Mouse (Mus musculus): Measurements from ENCODE around the gene Ppp1r14d. TPM values are rescaled to one million over a fixed set of nuclear protein-coding genes. Genes with fewer than 3 reads are reported as not detected.
A peak's percentile ranks its signal among the peaks of the same experiment; 100 is the strongest.

Gene Ppp1r14d
- total and polyA plus RNA-seq, 2 experiments from 2014 or later = not detected

DNA sequence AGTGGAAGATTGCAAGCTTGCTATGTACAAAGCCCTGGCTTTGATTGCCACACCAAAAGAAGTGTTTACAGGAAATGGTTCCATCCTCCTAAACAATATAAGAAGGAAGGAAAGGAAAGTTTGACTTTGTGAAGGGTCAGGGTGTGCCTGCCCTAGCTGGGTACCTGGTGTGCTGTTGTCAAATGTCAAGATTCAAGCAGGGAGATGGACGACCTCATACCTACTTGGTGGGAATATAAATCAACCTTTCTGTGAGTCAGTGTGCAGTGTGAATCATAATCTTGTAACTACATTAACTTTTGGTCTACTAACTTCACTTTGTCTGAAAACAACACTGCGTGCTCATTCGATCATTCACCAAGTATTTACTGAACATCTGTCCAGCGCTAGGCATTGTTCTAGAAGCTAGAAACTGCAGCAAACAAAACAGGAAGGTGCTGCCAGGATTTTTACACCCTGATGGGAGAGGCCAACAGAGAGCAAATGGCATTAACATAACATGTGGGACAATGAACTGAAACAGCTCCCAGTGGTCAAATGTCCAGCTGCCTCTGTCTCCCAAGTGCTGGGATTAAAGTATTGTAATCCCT, 25.7 kb downstream of the Ppp1r14d start:
- Histone ChIP-seq H3K27me3 (ENCODE audit: insufficient read depth, low read length) (no peaks in the 10 kb centered on the region), H3K36me3 (ENCODE audit: insufficient read depth) (no peaks in the 10 kb centered on the region), H3K4me1 (ENCODE audit: insufficient read depth) (no peaks in the 10 kb centered on the region), H3K9me3 (ENCODE audit: low read length) (no peaks in the 10 kb centered on the region), H3K27ac (ENCODE audit: low read depth, low read length) (no peak overlapping the region), H3K9ac (no peak overlapping the region), H3K4me2 (ENCODE audit: low read depth) (no peak overlapping the region), H3K4me3 (ENCODE audit: low read depth, low read length) (no peak overlapping the region)
- no peak for ATAC-seq
- 79% methylated on average over 4 of the region's 4 CpGs for WGBS
- TF ChIP-seq CTCF (IDR thresholded peaks at IDR 0.05; ENCODE audit: low read depth) = no peak
- DNase-seq = no peak

DNA sequence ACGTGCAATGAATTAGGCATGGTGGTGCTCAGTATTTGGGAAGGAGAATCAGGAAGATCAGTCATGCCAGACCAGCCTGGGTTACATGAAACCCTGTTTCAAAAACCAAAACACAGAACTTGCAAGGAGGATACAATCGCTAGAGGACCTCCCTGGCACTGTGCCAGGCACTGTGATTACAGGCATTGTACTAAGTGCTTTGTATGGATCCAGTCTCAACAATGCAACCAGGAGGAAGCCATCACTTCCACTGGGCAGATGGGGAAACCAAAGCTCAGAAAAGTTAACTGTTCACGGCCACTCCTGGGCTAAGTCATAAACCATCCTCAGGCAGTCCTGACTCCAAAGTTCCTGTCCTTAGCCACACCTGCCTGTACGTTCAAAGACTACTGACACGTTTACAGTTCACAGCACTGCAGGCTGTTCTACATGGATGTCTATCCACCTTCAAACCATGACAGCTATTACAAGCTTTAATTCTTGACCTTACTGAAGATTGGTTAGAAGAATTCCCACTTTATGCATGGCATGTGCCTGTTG, 26.7 kb downstream of the Ppp1r14d start:
- no peak for TF ChIP-seq CTCF (IDR thresholded peaks at IDR 0.05; ENCODE audit: low read depth)
- Histone ChIP-seq H3K4me2 (ENCODE audit: low read depth) (no peak overlapping the region), H3K9me3 (ENCODE audit: low read length) (no peaks in the 10 kb centered on the region), H3K27me3 (ENCODE audit: insufficient read depth, low read length) (no peaks in the 10 kb centered on the region), H3K27ac (ENCODE audit: low read depth, low read length) (no peak overlapping the region), H3K9ac (no peak overlapping the region), H3K4me1 (ENCODE audit: insufficient read depth) (no peaks in the 10 kb centered on the region), H3K4me3 (ENCODE audit: low read depth, low read length) (no peak overlapping the region), H3K36me3 (ENCODE audit: insufficient read depth) (no peaks in the 10 kb centered on the region)
- DNase-seq (no peak), ATAC-seq (peak; percentile 14; the same call in 1 of the 2 replicates)
- whole genome bisulfite sequencing = 52% methylated on average over 5 of the region's 5 CpGs

DNA sequence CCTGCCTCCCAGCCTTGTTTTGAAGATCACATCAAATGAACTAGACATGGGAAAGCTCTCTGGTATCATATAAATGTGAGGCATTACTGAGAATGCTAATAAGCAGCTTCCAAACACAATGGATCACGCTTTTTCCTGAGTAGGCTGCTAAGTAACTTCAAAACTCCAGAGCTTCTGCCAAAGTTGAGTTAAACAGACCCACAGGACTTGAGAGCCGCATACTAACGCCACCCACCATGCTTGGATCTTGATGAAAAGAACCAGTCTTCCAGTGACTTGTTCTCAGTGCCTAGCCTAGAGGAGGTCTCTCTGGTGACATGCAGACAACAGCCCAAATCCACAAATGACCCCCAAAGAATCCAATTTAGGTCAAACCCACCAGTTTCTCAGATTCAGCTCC, 30.8 kb downstream of the Ppp1r14d start:
- H3K36me3 ChIP-seq (ENCODE audit: insufficient read depth) = no peaks in the 10 kb centered on the region
- no peak overlapping the region for H3K9ac ChIP-seq
- ATAC-seq (peak; percentile 54; the same call in 1 of the 2 replicates), DNase-seq (no peak)
- no peak for TF ChIP-seq CTCF (IDR thresholded peaks at IDR 0.05; ENCODE audit: low read depth)
- H3K4me3 ChIP-seq (ENCODE audit: low read depth, low read length) = no peak overlapping the region
- H3K4me1 ChIP-seq (ENCODE audit: insufficient read depth) = no peaks in the 10 kb centered on the region
- WGBS = 30% methylated on average over 3 of the region's 3 CpGs
- H3K4me2 ChIP-seq (ENCODE audit: low read depth) = no peak overlapping the region
- no peaks in the 10 kb centered on the region for H3K9me3 ChIP-seq (ENCODE audit: low read length)
- H3K27me3 ChIP-seq (ENCODE audit: insufficient read depth, low read length) = no peaks in the 10 kb centered on the region
- H3K27ac ChIP-seq (ENCODE audit: low read depth, low read length) = no peak overlapping the region

DNA sequence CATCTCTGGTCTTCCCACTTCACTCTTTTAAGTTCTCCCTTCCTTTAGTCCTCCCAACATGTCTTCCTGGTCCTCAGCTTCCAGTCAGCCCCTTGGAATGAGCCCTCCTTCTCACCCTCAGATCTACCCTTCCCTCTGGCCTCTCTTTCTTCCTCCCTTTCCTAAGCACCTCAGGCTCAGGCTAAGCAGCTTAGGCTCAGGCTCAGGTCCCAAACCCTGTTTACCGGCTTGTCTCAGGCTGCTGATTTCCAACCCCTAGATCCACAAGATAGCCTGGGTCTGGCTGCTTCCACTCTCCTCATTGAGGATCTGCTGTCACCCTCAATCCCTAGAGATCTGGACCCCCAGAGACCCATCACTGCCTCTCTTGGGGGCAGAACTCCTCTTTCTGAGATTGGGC, 31.7 kb downstream of the Ppp1r14d start:
- Histone ChIP-seq H3K27me3 (ENCODE audit: insufficient read depth, low read length) (no peaks in the 10 kb centered on the region), H3K4me2 (ENCODE audit: low read depth) (no peak overlapping the region), H3K36me3 (ENCODE audit: insufficient read depth) (no peaks in the 10 kb centered on the region), H3K4me3 (ENCODE audit: low read depth, low read length) (no peak overlapping the region), H3K4me1 (ENCODE audit: insufficient read depth) (no peaks in the 10 kb centered on the region), H3K27ac (ENCODE audit: low read depth, low read length) (no peak overlapping the region), H3K9me3 (ENCODE audit: low read length) (no peaks in the 10 kb centered on the region), H3K9ac (no peak overlapping the region)
- no peak for DNase-seq
- no peak for ATAC-seq
- TF ChIP-seq CTCF (IDR thresholded peaks at IDR 0.05; ENCODE audit: low read depth) = no peak
- 21% methylated on average over 1 of the region's 1 CpGs for WGBS

DNA sequence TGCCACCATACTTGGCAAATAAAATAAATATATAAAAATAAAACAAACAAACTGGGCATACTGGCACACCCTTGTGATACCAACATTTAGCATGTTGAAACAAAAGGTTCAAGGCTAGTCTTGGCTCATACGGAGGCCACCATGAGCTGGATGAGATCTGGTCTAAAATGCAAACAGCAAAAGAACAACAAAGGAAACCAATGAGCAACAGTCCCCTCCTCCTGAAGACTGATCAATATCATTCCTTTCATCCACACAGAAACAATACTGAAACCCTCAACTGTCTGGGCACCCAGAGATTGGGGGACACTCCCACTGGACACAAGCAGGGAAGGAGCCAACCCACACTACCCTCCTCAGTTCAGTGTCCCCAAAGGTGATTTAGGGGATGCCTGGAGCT, 32.2 kb downstream of the Ppp1r14d start:
- DNase-seq (no peak), ATAC-seq (no peak)
- no peak overlapping the region for H3K9ac ChIP-seq
- H3K9me3 ChIP-seq (ENCODE audit: low read length) = no peaks in the 10 kb centered on the region
- H3K36me3 ChIP-seq (ENCODE audit: insufficient read depth) = no peaks in the 10 kb centered on the region
- no peak overlapping the region for H3K27ac ChIP-seq (ENCODE audit: low read depth, low read length)
- H3K4me1 ChIP-seq (ENCODE audit: insufficient read depth) = no peaks in the 10 kb centered on the region
- TF ChIP-seq CTCF (IDR thresholded peaks at IDR 0.05; ENCODE audit: low read depth) = no peak
- H3K27me3 ChIP-seq (ENCODE audit: insufficient read depth, low read length) = no peaks in the 10 kb centered on the region
- H3K4me3 ChIP-seq (ENCODE audit: low read depth, low read length) = no peak overlapping the region
- H3K4me2 ChIP-seq (ENCODE audit: low read depth) = no peak overlapping the region
- WGBS = 82% methylated on average over 1 of the region's 1 CpGs

DNA sequence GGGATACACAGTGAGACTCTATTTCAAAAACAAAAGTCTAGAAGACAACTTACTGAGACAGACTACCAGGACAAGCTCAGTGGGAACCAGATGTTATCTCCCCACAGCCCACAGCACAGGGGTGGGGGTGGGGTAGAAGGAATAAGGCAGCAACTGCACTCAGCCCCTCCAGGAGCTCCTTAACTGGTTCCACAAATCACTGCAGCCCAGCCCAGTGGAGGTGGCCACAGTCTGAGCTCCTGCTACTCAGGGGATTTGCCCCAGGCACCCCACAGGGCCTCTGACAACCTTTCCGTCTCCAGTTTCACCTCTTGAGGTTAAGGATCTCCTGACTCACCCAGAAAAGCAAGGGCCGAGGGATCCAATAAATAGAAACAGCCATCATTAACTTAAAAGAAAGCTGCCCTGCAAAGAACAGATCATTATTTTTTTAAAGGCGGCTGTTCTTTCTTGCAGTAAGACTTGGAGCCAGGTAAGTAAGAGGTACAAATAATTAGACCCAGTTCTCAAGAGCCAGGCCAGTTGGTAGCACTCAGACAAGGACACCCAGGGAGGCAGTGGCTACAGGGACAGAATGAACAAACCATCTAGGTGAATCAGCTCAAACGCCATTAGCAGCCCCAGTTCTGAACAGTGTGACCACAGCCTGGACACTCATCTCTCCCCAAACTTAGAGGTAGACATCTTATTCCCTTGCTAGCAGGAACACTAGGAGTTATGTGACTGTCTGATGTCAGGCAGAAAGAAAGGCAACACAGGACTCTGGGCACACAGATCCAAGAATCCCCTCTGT, 33.2 kb downstream of the Ppp1r14d start:
- Histone ChIP-seq H3K4me1 (ENCODE audit: insufficient read depth) (no peaks in the 10 kb centered on the region), H3K9ac (no peak overlapping the region), H3K27me3 (ENCODE audit: insufficient read depth, low read length) (no peaks in the 10 kb centered on the region), H3K4me3 (ENCODE audit: low read depth, low read length) (no peak overlapping the region), H3K36me3 (ENCODE audit: insufficient read depth) (no peaks in the 10 kb centered on the region), H3K4me2 (ENCODE audit: low read depth) (no peak overlapping the region), H3K27ac (ENCODE audit: low read depth, low read length) (no peak overlapping the region), H3K9me3 (ENCODE audit: low read length) (no peaks in the 10 kb centered on the region)
- WGBS = 31% methylated on average over 4 of the region's 4 CpGs
- no peak for TF ChIP-seq CTCF (IDR thresholded peaks at IDR 0.05; ENCODE audit: low read depth)
- DNase-seq = no peak
- ATAC-seq = no peak

DNA sequence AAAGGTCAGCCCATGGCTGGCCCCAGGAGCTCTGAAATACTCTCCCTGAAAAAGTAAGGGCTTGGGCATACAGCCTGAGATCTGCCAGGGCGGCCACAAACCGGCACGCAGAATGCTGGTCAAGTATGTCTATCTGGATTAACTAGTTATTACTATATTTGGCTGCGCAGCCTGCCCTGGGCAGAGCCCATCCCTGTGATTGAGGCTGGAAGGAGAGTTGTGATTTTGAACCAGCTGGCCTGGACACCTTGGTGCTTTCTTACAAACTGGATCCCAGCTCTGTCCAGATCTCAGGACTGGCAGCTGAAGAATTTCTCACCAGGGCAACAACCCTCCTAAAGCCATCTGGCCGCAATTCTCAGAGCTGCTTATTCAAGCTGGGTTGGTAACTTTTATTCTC, 35.6 kb downstream of the Ppp1r14d start:
- ATAC-seq (peak; percentile 34; the same call in 1 of the 2 replicates), DNase-seq (no peak)
- 66% methylated on average over 5 of the region's 5 CpGs for WGBS

More for the DNA sequence above, 35.6 kb downstream of the Ppp1r14d start:
- Histone ChIP-seq H3K36me3 (ENCODE audit: insufficient read depth) (no peaks in the 10 kb centered on the region), H3K27me3 (ENCODE audit: insufficient read depth, low read length) (no peaks in the 10 kb centered on the region), H3K27ac (ENCODE audit: low read depth, low read length) (no peak overlapping the region), H3K4me1 (ENCODE audit: insufficient read depth) (no peaks in the 10 kb centered on the region), H3K9ac (no peak overlapping the region), H3K4me2 (ENCODE audit: low read depth) (no peak overlapping the region), H3K4me3 (ENCODE audit: low read depth, low read length) (no peak overlapping the region), H3K9me3 (ENCODE audit: low read length) (no peaks in the 10 kb centered on the region)
- TF ChIP-seq CTCF (IDR thresholded peaks at IDR 0.05; ENCODE audit: low read depth) = no peak

Measured in forebrain, postnatal 0 days (tissue).